Mouse (Mus musculus) G1E (cell line): ENCODE results near the gene Wbp1.

Experiments
- CTCF ChIP-seq: IDR thresholded peaks from 2 replicates; pipeline ENCODE4 v1.5.1; 2012; ENCODE audit warnings: low read depth, low read length, inconsistent platforms, mixed read lengths
- GATA1 ChIP-seq: IDR thresholded peaks from 2 replicates; pipeline ENCODE4 v1.6.1; 2012; ENCODE audit warnings: borderline replicate concordance, low read length, inconsistent platforms, mixed read lengths
- GATA2 ChIP-seq: IDR thresholded peaks from 2 replicates; pipeline ENCODE4 v1.6.1; 2012; ENCODE audit warnings: low read depth, low read length, inconsistent platforms, borderline replicate concordance
- POLR2AphosphoS5 ChIP-seq: IDR thresholded peaks from 2 replicates; pipeline ENCODE4 v1.6.1; 2012; ENCODE audit warnings: low read depth, low read length, inconsistent platforms; ENCODE audit not compliant: insufficient replicate concordance
- TAL1 ChIP-seq: conservative IDR thresholded peaks from 2 replicates; pipeline ENCODE4 v1.6.1; 2012; ENCODE audit warnings: low read depth, low read length, inconsistent platforms, mixed read lengths

DNA sequence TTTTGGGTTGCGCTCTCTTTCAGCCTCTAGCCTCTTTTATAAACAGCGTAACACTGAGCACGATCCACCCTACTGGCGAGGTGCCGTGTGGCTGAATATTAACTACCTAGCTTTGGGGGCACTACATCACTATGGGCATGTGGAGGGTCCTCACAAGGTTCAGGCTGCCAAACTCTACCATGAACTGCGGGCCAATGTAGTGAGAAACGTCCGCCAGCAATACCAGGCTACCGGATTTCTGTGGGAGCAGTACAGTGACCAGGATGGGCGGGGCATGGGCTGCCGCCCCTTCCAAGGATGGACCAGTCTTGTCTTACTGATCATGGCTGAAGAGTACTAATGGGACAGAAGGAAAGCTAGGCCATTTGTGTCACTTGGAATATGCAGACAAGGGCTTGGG is 3.0 kb downstream of the Wbp1 start:
- TF ChIP-seq CTCF: no peak
- TF ChIP-seq TAL1: no peak
- no peak for TF ChIP-seq GATA1
- no peak for TF ChIP-seq POLR2AphosphoS5
- no peak for TF ChIP-seq GATA2
